4 mouse cellular contexts compared by ENCODE assay signal in genomic region chr17:34144221-34144620, GRCm38 (mm10). TPM values are rescaled to one million over a fixed set of nuclear protein-coding genes. Genes with fewer than 3 reads are reported as not detected.
"Had no signal": no experiment of that assay in that cellular context is flagged by ENCODE, and none has a peak within 500 bp of the region (broad histone marks: within the 10 kb centered on the region; RNA-seq: fewer than 3 reads in every experiment).

No protein-coding gene starts in this region.

RNA-seq across cellular contexts. Expression of gene H2-DMb2, which starts 1.1 kb away (rescaled TPM):
- polyA plus RNA-seq: midbrain, embryonic 10.5 days; midbrain, embryonic 11.5 days; myocyte; neural tube, embryonic 11.5 days had no signal

RNA-seq across cellular contexts. Expression of gene H2-DMb1, which starts 8.7 kb away (rescaled TPM):
- polyA plus RNA-seq: myocyte; neural tube, embryonic 11.5 days had no signal
